Mouse (Mus musculus): Measurements from ENCODE around the gene Dpm1.

GRCm38 (mm10) chr2:168199476-168199875 is 30.9 kb downstream of the Dpm1 start:
- TF ChIP-seq CTCF (IDR thresholded peaks at IDR 0.05; ENCODE audit: insufficient read depth, low read length): no peak
- no peak for TF ChIP-seq POLR2A (IDR thresholded peaks at IDR 0.05; ENCODE audit: borderline replicate concordance, extremely low read depth, low read depth, low read length)

All from lung, adult 2 months (tissue).